31 mouse cellular contexts compared by ENCODE assay signal in genomic region chr2:25488671-25489068, GRCm38 (mm10). TPM values are rescaled to one million over a fixed set of nuclear protein-coding genes. Genes with fewer than 3 reads are reported as not detected.
DNase-seq lines count a peak whose midpoint lies in the region; ATAC-seq and TF ChIP-seq lines count a peak whose summit lies in the region.
"Had no signal": no experiment of that assay in that cellular context is flagged by ENCODE, and none has a peak within 500 bp of the region (broad histone marks: within the 10 kb centered on the region; RNA-seq: fewer than 3 reads in every experiment).

No protein-coding gene starts in this region.

- ATAC-seq in cerebellum, adult (ENCODE audit: insufficient number of reproducible peaks, low FRiP score, low TSS enrichment) = no peak
- ATAC-seq: forebrain, embryonic 16.5 days; liver, postnatal 0 days; lung, postnatal 0 days; midbrain, embryonic 15.5 days had no signal

- H3K36me3 ChIP-seq in myocyte (ENCODE audit: control insufficient read depth, insufficient read depth) = no peaks in the 10 kb centered on the region
- H3K36me3 ChIP-seq: forebrain, embryonic 10.5 days; hindbrain, embryonic 12.5 days; midbrain, embryonic 15.5 days; neural tube, embryonic 13.5 days had no signal

- H3K79me2 ChIP-seq in myocyte (ENCODE audit: control insufficient read depth, insufficient read depth) = no peaks in the 10 kb centered on the region

- no peak overlapping the region for H3ac ChIP-seq in myocyte (ENCODE audit: control insufficient read depth, insufficient read length)

- no peak overlapping the region for H3K4me3 ChIP-seq in myocyte
- H3K4me3 ChIP-seq: forebrain, embryonic 10.5 days; heart, adult 2 months; hindbrain, embryonic 12.5 days; midbrain, embryonic 15.5 days; neural tube, embryonic 13.5 days had no signal

- TF ChIP-seq POLR2A in myocyte (IDR thresholded peaks at IDR 0.05; ENCODE audit: insufficient read length, low read depth) = no peak

- H3K27me3 ChIP-seq in myocyte (ENCODE audit: control insufficient read depth, insufficient read depth, insufficient read length) = peaks cover 28% of the 10 kb centered on the region
- H3K27me3 ChIP-seq: midbrain, embryonic 15.5 days; neural tube, embryonic 13.5 days had no signal

- peak overlapping the region; percentile 3 for H3K4me2 ChIP-seq in myocyte (ENCODE audit: low read depth)
- H3K4me2 ChIP-seq: hindbrain, embryonic 12.5 days; midbrain, embryonic 15.5 days; neural tube, embryonic 13.5 days had no signal

- DNase-seq in cerebellum, adult 18-20 months = peak; percentile 69 to 80
- DNase-seq in 416B (ENCODE audit: low read depth) = peak; percentile 65
- peak; percentile 55 for DNase-seq in adrenal gland, postnatal 14 days
- no peak for DNase-seq in gastrocnemius, adult 8-10 months (ENCODE audit: low spot score in 2 of 2)
- no peak for DNase-seq in frontal cortex, postnatal 25 days (ENCODE audit: low spot score in 2 of 2)
- DNase-seq: gastrocnemius, postnatal 36 days; heart, adult 2 months; kidney, adult 11 months; left cerebral cortex, postnatal 4 days; liver, postnatal 0 days; retina, postnatal 1 day; right cerebral cortex, postnatal 25 days; spleen, adult 18-20 months; thymus, postnatal 25 days had no signal

TF ChIP-seq in myocyte, 11 proteins besides CTCF, POLR2A, EP300 and RAD21:
- TF ChIP-seq E2F4 (IDR thresholded peaks at IDR 0.05; ENCODE audit: insufficient read depth) = no peak

RNA-seq across cellular contexts. Expression of gene Lcn12, which starts 5.0 kb away (rescaled TPM):
- not detected in 2 replicates for total RNA-seq in adrenal gland, postnatal 14 days (2021)
- not detected for polyA plus RNA-seq in myocyte (2012; fragmentation: generic; extraction: Trizol)
- not detected for total RNA-seq in gastrocnemius, adult 8-10 months (2022)
- total RNA-seq: adrenal gland, adult 18-20 months; gastrocnemius, postnatal 36 days; heart, adult 2 months; heart, postnatal 25 days; layer of hippocampus, postnatal 14 days; left cerebral cortex, adult 8-10 months; left cerebral cortex, postnatal 4 days; liver, adult 2 months had no signal
- polyA plus RNA-seq: embryonic facial prominence, embryonic 11.5 days; forebrain, embryonic 10.5 days; forebrain, embryonic 16.5 days; heart, adult 2 months; heart, embryonic 14.5 days; hindbrain, embryonic 12.5 days; kidney, postnatal 0 days; liver, postnatal 0 days; lung, postnatal 0 days; macrophage; midbrain, embryonic 15.5 days; neural tube, embryonic 13.5 days had no signal

RNA-seq across cellular contexts. Expression of gene Fbxw5, which starts 11.9 kb away (rescaled TPM):
- 79.3 and 81.4 TPM in 2 replicates for total RNA-seq in adrenal gland, postnatal 14 days (2021)
- 53.6 TPM for polyA plus RNA-seq in myocyte (2012; fragmentation: generic; extraction: Trizol)
- 100 to 1,000 TPM in 1 of 4 experiments, 10 to 100 TPM in 3; 83.3 to 100 (median 89.7) TPM for total RNA-seq in gastrocnemius, adult 8-10 months (2022)

RNA-seq across cellular contexts. Expression of gene C8g, which starts 12.8 kb away (rescaled TPM):
- total RNA-seq in adrenal gland, postnatal 14 days (2021) = 4.4 and 36.5 TPM in 2 replicates
- 0.74 TPM for polyA plus RNA-seq in myocyte (2012; fragmentation: generic; extraction: Trizol)
- 1 to 10 TPM; 1.0 to 1.8 (median 1.6) TPM for total RNA-seq in gastrocnemius, adult 8-10 months (2022)

RNA-seq across cellular contexts. Expression of gene Ptgds, which starts 18.8 kb away (rescaled TPM):
- 8.7 and 9.9 TPM in 2 replicates for total RNA-seq in adrenal gland, postnatal 14 days (2021)
- polyA plus RNA-seq in myocyte (2012; fragmentation: generic; extraction: Trizol) = 9.8 TPM
- not detected for total RNA-seq in gastrocnemius, adult 8-10 months (2022)
- polyA plus RNA-seq: macrophage had no signal

RNA-seq across cellular contexts. Expression of gene Paxx, which starts 27.8 kb away (rescaled TPM):
- 36.2 and 42.6 TPM in 2 replicates for total RNA-seq in adrenal gland, postnatal 14 days (2021)
- polyA plus RNA-seq in myocyte (2012; fragmentation: generic; extraction: Trizol) = 64.3 TPM
- total RNA-seq in gastrocnemius, adult 8-10 months (2022) = 10 to 100 TPM; 11.2 to 15.0 (median 14.9) TPM

Comparison
In these comparisons a context has a peak if more than half of its experiments do, and no peak if none do; other contexts are left out.
1. DNase-seq: peak in cerebellum, adult 18-20 months (2 of 2), 416B (single experiment) and adrenal gland, postnatal 14 days (single experiment); none in gastrocnemius, adult 8-10 months (0 of 2) and frontal cortex, postnatal 25 days (0 of 2).